Mouse (Mus musculus) spleen, adult 12 weeks (tissue): Measurements from ENCODE around the gene Efemp2.

Experiments used
- DNase-seq: peaks from one replicate; pipeline ENCODE4 v3.0.0; 2022; ENCODE audit warnings: low spot score

Gene Efemp2

DNA sequence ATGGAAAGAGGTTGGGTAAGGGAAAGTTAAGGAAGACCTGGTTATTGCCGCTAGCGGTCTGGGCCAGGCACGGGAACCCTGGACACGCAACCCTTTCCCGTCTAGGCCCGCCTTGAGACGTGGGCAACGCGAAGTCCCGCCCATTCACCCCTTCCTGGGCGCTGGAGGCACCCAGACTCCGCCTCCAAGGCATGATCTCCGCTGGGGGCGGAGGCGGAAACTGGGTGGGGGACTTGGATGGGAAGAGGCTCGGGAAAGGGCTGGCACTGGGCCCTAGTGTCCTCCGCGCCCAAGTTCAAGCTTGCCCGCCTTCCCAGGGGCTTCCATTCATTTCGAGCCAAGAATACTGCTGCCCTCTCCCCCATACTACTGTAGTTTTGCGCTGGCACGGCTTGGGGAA is at the start of gene Efemp2:
Efemp2 (plus strand) TSS at position 235 of the 400 bp plus-strand sequence.
- DNase-seq: no peak

DNA sequence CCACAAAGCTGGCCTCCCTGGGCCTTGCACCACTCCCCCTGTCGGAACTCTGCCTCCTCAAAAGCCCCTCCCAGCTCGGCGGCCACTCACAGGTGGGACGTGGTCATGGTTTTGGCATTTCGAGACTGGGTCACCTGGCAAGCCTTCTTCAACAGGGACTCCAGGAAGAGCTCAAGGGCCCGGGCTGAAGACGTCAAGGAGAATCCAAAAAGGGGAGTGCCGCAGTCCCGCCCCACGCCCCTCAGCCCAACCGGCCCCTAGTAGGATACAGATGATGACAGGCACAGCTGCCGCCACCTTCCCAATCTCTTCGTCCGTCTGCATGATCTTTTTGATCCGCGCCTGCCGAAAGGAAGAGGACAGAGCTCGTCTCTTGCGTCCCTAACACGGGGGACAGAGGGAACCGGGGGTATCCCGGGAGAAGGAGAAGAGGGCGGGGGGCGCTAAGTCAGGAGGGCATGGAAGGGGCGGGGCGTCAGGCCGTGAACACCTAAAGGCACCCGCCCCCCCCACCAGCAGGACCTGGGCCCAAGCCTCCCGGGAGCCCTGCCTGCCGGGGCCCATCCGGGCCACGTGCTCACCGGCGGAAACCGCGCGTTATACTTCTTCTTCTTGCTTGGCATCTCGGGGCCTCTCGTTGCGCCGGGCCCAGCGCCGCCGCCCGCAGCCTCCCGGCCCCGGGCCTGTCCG is 49.5 kb upstream of the Efemp2 start:
- peak; percentile 50 for DNase-seq

DNA sequence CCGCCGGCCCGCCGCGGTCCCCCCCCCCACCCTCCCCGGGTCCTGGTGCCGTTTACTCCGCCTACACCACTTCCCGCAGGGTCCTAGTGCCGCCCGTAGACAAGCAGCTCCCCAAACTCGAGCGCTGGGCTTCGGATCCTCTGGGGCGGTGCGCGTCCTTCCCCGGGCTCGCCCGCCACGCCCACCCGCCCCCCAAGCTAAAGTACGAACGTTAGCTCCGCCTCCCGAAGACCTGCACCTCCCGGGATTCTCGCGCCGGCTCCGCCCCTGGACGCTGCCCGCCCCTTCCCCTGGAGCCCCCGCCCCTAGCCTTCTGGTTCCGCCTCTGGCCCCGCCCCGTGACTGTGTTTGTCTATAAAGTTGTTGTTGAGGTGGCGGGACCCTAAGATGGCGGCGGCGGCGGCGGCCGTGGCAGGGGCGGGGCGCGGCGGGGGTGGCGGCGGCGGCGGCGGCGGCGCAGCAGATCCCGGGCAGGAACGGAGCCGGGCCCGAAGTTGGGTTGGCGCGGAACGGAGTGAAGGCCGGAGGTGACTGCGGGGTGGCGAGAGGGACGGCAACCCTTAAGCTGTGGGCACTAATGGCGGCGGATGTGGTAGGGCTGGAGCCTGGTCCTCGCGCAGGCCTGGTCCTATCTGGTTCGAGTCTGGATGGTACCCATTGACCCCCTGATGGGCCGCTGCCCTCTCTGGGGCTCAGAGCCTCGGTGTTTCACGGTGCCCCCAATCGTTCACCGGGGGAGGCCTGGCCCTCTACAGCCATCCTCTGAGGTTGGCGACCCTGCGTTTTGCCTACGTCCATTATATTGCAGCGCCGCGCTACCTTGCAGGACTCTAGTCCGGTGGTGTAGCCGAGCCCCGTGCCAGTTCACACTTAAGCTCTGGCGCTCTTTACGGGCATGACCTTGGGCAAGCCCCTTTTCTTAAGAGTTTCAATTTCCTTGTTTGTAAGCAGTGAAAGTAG is 48.7 kb upstream of the Efemp2 start, which contains the start of the genes Drap1 and AI837181:
Drap1 (minus strand) TSS at position 198 of the 960 bp plus-strand sequence.
AI837181 (plus strand) TSS at position 363 of the 960 bp plus-strand sequence.
- peak; percentile 87 for DNase-seq

DNA sequence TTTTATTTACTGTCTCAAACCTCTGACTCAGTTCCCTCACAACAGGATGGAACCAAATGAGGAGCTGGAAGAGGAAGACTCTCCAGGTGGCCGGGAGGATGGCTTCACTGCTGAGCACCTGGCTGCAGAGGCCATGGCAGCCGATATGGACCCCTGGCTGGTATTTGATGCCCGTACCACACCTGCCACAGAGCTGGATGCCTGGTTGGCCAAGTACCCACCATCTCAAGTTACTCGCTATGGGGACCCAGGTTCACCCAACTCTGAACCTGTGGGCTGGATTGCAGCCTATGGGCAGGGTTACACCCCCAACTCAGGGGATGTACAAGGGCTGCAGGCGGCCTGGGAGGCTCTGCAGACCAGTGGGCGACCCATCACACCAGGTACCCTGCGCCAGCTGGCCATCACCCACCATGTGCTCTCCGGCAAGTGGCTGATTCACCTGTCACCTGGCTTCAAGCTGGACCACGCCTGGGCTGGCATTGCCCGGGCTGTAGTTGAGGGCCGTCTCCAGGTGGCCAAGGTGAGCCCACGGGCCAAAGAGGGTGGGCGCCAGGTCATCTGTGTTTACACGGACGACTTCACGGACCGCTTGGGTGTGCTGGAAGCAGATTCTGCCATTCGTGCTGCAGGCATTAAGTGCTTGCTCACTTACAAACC is 47.7 kb upstream of the Efemp2 start:
- DNase-seq: no peak

DNA sequence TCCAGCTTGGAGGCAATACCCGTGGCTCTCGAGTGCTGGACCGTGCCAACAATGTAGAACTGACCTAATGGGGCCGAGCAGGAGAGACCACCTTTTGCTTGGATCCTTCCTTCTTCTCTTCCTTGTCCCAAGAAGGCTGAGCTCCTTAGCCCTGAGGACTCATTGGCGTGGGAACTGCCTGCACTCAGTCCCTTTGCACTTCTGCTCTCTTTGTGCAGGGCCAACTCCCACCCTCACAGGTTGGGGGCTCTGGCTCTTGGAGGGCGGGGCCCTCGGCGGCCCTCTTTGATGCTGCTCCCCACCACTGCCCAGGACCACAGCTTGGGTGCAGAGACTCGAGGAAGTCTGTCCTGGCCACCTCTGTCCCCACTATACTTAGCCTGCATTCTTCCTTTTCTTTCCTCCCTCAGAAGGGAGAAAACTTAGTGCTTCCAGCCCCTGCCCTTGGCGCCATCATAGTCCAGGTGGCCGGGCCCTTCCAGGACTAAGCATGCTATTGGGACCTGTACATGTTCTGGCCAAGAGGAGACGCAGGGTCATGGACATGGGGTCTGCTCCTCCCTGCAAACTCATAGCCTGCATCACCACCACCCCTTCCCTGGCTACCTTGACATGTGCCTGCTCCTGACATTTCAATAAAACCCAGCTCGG is 47.0 kb upstream of the Efemp2 start:
- no peak for DNase-seq

DNA sequence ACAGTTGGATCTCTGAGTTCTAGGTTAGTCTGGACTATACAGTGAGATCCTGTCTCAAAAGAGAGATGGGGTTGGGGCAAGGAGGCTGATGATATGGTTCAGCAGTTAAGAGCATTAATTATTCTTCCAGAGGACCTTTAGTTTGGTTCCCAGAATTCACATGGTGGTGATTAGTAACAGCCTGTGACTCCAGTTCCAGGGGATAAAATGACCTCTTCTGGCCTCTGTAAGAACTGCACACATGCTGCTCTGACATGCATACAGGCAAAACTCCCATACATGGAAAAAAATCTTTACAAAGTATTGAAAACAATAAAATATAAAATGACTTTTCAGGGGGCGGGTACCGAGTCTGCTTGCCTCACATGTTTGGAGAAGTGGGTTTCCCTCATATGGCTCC is 45.7 kb upstream of the Efemp2 start:
- no peak for DNase-seq

DNA sequence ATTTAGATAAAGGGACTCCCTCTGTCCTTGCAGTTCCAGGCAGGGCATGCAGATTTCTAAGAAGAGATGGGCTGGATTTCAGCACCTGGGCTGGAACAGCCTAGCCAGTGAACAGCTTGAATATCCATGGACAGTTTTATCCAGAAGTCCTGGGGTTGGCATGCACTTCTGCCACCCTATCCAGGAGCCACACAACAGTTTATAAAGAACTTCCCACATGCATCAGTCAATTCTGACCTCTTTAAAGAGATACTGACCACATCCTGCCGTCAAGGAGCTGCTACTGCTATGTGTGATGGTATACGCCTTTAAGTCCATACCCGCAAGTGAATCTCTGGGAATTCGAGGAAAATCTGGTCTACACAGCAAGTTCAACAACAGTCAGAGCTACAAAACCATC is 44.5 kb upstream of the Efemp2 start:
- DNase-seq: no peak

DNA sequence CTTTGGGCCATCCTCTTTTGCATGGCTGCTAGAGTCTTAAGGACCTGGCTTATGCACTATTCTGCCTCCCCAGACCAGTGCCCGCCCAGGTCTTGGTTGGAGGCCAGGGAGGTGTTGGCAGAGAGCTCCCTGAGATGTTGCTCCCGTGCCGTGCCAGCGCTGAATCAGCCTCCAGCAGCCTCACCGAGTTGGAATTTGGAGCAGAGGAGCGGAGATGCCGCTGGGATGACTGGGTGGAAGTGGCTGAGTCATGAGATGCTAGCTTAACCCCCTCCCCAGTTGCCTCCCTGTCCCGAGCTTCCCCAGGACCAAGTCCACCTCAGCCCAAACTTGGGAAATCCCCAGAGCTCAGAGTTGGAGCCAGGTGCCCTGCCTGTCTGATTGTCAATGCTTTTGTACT is 43.9 kb upstream of the Efemp2 start:
- no peak for DNase-seq

DNA sequence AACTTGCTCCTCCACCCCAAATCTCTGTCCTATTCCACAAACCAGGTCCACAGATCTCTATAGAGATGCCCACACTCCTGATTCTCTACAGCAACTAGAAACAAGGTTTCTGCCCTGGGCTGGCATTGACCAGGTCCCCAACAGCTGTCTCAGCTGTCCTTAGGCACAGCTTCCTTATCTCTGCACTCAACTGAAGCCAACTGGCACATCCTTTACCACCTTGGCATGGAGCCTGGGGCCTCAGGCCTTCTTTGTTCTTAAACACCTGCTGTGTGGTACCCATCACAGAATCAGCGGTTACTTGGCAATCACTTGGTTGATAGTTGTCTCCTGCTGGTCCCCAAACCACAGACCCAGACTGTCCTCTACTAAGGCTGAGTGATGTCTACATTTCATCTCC is 43.3 kb upstream of the Efemp2 start:
- DNase-seq: no peak

DNA sequence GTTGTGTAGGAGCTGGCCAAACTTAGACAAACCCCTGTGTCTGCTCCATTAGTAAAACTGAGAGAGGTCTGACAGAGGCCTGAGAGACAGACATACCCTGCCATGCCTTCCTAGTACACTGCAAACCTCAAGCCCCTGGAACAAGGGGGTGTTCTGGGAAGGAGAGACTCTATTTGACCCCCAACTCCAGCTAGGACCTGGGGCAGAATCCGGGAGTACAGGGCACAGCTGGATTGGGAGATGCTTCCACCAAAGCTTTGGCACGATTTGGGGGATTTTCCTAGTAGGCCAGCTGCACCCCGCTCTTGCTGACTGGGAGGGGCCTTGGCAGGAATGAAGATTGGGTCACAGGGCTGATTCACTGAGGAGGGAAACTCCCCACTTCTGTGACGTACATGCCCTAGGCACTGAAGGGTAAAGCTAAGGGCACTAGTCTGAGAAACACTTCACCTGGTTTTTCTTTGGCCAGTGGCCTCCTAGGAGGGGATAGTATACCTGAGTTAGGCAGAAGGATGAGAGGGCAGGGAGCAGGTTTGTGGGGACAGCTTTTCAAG is 41.8 kb upstream of the Efemp2 start:
- no peak for DNase-seq

DNA sequence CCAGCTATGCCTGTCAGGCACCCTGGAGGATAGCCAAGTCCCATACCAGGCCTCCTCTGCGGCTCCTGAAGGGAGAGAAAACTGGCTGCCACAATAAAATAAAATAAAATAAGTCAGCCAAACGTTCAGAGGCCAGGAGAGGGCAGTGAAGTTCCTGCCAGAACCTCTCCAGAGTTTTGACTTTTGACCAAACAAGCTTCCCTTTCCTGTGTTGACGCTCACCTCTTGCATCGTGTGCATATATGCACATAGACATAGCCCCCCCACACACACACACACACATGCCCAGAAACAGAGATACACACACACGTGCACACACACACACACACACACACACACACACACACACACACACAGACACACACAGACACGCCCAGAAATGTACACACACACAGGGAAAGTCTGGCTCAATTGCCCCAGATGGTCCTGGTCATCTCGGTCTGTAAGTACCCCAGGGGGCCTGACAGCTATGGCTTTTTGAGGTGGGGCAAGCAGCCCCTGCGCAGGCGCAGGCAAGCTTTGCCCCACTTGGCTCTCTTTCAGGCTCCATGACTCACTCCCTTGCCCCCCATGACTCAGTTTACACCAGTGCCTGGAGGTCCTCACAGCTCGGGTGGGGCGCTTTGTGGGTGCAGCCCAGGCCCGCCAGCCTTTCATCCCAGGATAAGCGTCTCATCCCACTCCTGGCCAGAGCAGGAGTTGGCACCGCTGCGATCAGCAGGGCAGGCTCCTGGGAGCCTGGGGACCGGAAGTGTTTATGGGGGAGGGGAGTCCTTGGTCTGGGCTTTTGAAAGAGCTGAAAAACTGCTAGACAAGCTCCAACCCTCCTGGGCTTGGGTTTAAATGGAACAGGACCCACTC is 40.5 kb upstream of the Efemp2 start:
- no peak for DNase-seq

DNA sequence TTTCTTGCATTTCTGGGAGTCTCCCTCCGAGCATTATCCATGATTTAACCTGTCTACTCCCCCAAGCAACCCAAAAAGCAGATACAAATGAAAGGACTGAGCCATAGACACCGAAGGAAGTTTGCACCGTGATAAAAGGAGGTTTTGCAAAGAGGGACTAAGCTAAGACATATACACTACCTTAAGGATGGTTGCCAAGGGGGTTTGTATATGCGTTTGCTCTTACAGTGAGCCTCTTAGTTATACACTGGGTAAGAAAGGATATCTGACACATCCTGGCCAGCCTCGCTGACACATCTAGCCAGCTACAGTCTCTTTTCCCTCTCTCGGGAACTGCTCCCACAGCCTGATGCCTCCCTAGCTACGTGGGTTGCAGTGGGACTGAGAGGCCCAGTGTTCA is 39.8 kb upstream of the Efemp2 start:
- no peak for DNase-seq

DNA sequence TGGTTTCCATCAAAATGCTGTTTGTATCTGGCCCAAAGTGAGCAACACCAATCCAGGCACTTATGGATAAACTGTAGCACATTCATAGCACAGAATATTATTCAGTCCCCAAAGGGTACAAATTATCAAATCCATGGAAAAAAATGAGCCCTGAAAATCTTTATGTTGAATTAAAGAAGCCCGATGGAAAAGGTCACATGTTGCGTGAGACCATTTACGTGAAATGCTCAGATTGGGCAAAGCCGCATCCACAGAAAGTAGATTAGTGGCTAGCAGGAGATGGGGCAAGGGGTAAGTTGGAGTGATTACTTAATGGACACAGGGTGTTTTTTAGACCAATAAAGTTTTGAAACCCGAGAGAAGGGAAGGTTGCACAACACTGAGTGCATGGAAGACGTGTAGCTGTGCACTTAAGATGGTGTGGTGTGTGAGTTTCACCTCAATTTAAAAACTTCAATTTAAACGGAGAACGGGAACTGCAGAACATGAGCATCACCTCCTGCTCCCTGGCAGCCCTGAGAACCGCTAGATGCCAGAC is 29.3 kb upstream of the Efemp2 start:
- DNase-seq: no peak

DNA sequence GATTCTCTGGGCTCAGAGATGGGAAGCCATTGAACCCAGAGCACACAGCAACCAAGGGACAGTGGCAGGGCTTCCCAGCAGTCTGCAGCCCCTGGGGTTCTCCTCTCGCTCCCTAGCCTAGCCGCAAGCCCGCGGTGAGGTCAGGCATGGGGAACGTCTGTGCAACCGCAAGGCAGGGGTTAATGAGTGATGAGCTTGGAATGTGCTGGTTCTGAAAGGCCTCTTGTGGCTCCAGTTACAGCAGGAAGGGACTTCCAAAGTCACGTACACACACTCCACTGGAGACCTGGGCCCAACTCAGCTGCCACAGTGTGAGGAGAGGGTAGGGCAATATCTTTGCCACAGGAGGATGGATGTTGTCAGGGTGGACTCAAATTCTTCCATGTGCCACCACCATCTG is 28.8 kb upstream of the Efemp2 start:
- no peak for DNase-seq

DNA sequence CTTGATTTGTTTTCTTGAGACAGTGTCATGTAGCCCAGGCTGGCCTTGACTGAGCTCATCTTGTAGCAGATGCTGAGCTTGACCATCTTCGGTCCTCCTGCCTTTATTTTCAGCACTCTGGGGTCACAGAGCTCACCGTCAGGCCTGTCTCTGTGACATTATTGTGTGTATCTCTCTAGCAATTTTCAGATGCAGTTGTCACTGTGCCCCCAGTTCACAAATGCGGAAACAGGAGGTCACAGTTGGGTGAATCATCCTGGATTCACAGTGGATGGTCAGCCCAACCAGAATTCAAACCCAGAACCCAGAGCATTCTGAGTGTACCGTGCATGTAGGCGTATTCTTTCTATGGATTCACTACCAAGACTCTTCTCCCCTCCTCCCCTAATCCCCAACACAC is 28.0 kb upstream of the Efemp2 start:
- no peak for DNase-seq

DNA sequence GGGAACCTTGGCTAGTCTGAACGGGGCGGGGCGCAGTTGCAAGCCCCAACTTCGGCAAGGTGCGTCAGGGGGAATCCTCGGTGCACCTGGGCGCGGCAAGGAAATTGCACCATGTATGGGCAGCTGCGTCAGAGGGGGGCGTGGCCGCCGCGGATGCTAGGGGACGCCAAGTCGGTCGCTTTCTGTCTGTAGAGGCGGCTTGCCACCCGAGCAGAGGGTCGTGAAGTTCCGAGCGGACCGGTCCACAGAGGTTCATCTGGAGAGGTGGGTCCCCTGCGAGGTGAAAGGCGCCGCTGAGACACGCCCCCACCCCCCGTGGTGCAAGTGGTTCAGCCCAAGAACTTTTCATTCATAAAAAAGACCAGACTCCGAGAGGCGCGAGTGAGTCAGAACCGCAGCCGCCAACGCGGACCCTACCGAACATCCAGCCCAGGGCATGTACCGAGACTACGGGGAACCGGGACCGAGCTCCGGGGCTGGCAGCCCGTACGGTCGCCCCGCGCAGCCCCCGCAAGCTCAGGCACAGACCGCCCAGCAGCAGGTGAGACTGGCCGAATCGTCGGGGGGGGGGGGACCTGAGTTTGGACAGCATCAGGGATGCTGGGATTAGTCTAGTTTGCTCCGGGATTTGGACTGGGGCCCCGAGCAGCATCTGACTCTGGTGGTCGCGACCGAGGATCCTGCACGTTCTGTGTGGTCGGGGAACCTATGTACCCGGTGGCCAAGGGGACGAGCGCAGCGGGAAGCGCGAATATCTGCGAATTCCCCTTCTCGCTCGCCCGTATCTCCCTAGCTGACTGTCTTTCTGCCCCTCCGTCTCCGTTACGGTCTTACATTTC is 26.0 kb upstream of the Efemp2 start, which contains the start of gene Fosl1:
Fosl1 (plus strand) TSS at position 33 of the 839 bp plus-strand sequence.
- peak; percentile 49 for DNase-seq

DNA sequence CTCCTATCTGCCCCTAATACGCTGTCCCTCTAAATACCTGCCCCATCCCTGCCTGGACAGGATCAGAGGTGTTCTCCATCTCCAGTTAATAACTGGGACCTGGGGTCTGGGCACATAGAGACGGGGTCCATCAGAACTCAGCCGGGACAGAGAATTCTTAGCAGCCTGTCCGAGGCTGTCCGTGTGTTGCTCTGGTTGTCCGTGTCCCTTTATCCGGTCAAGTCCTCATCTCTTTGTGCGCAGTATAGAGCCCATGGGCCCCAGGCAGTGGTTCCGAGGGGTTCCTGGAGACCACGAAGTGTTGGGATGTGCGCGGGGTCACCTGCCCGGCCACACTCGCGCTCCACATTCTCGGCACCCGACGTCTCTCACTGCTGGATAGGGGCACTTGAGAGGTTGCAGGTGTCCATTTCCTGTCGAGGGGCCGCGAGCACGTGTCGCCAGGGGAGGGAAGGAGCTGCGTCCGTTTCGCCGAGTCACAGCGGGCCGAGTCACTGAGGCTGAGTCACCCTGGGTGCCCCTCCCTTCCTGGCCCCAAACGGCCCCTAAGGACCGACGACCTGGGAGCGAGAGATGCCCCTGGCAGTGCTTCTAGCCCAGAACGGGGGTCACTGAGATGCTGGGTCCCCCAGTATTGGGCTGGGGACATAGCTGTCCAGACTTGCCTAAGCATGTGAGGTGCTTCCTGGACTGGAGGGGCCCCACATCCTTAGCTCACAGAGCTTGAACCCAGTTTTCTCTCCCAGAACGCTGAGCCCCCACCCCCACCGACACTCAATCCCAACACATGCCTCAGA is 25.2 kb upstream of the Efemp2 start:
- DNase-seq: no peak

DNA sequence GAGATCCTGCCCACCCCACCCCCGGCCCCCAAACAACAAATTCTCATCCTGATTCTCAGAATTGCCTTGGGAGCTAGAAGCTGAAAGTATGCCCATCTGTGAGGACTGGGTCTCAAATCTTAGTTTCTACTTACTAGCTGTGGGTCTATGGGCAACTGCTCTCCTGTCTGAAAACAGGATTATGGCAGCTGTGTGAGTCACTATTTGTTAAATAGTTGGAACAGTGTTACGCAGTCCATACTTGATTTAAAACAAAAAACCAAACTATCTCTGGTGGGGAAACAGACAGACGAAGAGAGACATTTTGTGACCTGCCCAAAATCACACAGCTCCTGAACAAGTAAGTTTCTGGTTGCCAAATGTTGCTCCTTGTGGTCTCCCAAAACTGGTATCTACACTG is 24.1 kb upstream of the Efemp2 start:
- DNase-seq: no peak

DNA sequence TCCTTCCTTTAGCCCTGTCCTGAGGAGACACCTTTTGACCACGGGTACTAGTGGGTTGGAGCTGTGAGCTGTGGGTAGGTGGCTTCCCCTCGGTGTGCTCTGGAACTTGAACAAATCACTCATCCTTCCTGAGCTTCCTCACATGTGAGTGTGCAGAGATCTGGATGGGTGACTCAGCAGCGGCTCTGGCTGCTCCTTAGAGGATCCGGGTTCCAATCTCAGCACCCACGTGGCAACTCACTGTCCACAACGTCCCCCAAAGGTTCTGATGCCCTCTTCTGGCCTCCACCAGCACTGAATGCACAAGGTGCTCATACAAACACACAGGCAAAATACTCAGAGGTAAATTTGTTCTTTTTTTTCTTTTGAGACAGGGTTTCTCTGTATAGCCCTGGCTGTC is 22.0 kb upstream of the Efemp2 start:
- no peak for DNase-seq
